Mouse (Mus musculus) B cell, adult 62 days (primary cell): Measurements from ENCODE around the gene Mmrn2. TPM values are rescaled to one million over a fixed set of nuclear protein-coding genes. Genes with fewer than 3 reads are reported as not detected.

Experiments
- total RNA-seq: library from RNA; stranded (reverse); gene quantifications from 4 replicates; pipeline ENCODE4 v1.2.4, GENCODE M21; 2023

Gene Mmrn2
- not detected in 4 replicates for total RNA-seq

GRCm38 (mm10) chr14:34375415-34375904 is at the start of gene Mmrn2:
TSS of gene Mmrn2 (plus strand) at chr14:34375465.

GRCm38 (mm10) chr14:34355301-34355700 is 20.0 kb upstream of the Mmrn2 start, which contains the start of gene Fam25c:
TSS of gene Fam25c (minus strand) at chr14:34355433.

GRCm38 (mm10) chr14:34374577-34374976 is 688 bp upstream of the Mmrn2 start, which contains the start of gene Sncg:
TSS of gene Sncg (minus strand) at chr14:34374789.

Other genes with a start within 250 kb of the Mmrn2 start
- gene Npy4r, start 223.0 kb upstream of the Mmrn2 start, total RNA-seq: not detected in 4 replicates
- gene Gprin2, start 173.8 kb upstream of the Mmrn2 start, total RNA-seq: 0.06 to 0.12 TPM (median 0.09 TPM) in 3 of 4 replicates, not detected in the other
- gene Syt15, start 155.9 kb upstream of the Mmrn2 start, total RNA-seq: not detected in 4 replicates
- 24.0 to 31.4 TPM (median 25.4 TPM) in 4 replicates for gene Shld2, start 65.0 kb upstream of the Mmrn2 start, total RNA-seq
- gene Glud1, start 64.7 kb upstream of the Mmrn2 start, total RNA-seq: 104 to 120 TPM (median 108 TPM) in 4 replicates
- not detected in 4 replicates for gene Fam25c, start 20.0 kb upstream of the Mmrn2 start, total RNA-seq
- gene Sncg, start 676 bp upstream of the Mmrn2 start, total RNA-seq: not detected in 4 replicates
- gene Bmpr1a, start 127.9 kb downstream of the Mmrn2 start, total RNA-seq: 0.45 to 0.97 TPM in 2 of 4 replicates, not detected in the others
- gene 9230112D13Rik, start 147.3 kb downstream of the Mmrn2 start, total RNA-seq: not detected in 4 replicates
- not detected in 4 replicates for gene Ldb3, start 213.2 kb downstream of the Mmrn2 start, total RNA-seq
- gene Opn4, start 224.7 kb downstream of the Mmrn2 start, total RNA-seq: not detected in 4 replicates